Mouse (Mus musculus) CH12.LX (cell line): ENCODE data around the gene Fryl. TPM values are rescaled to one million over a fixed set of nuclear protein-coding genes. Genes with fewer than 3 reads are reported as not detected.

Experiments
- DNase-seq: peaks from one replicate; pipeline ENCODE4 v3.0.0-alpha.2; 2013; ENCODE audit errors: extremely low read depth
- H3K27ac ChIP-seq: 2 replicates; pipeline ENCODE4 v1.5.1; 2012; ENCODE audit warnings: low read depth, mild to moderate bottlenecking, control low read depth, moderate library complexity; ENCODE audit not compliant: insufficient read depth
- H3K27me3 ChIP-seq: replicated peaks from 2 replicates; pipeline ENCODE3; 2012; ENCODE audit warnings: inconsistent platforms
- H3K36me3 ChIP-seq, 2 experiments: replicated peaks in 1 of 2; 2 replicates each; pipeline versions ENCODE3 to v1.6.1; 2012; ENCODE audit warnings: inconsistent platforms in 1 of 2, low read length in 1 of 2, mild to moderate bottlenecking in 1 of 2, mixed read lengths in 1 of 2, moderate library complexity in 1 of 2; ENCODE audit not compliant: control insufficient read depth in 1 of 2, insufficient read depth in 1 of 2
- H3K4me1 ChIP-seq, 2 experiments: 2 replicates each; pipeline ENCODE4 v1.6.1; 2012; ENCODE audit warnings: inconsistent platforms in 1 of 2, moderate library complexity in 1 of 2; ENCODE audit not compliant: insufficient read depth in 2 of 2, control insufficient read depth in 1 of 2
- H3K4me2 ChIP-seq: 2 replicates; pipeline ENCODE4 v1.6.1; 2012; ENCODE audit warnings: low read depth, mild to moderate bottlenecking, control low read depth; ENCODE audit not compliant: poor library complexity, insufficient read depth, severe bottlenecking
- H3K4me3 ChIP-seq, 3 experiments: fragments of 150-350 bp in 1 of 3; sonication (generic) in 1 of 3; replicated peaks in 1 of 3; 2 replicates each; pipeline versions ENCODE3 to v1.5.1; 2011 to 2012; ENCODE audit warnings: low read depth in 2 of 3, low read length in 2 of 3, mild to moderate bottlenecking in 2 of 3, moderate library complexity in 2 of 3, control low read depth in 1 of 3, improper control_type of control experiment in 1 of 3, inconsistent platforms in 1 of 3, mixed read lengths in 1 of 3; ENCODE audit not compliant: poor library complexity in 1 of 3
- H3K79me2 ChIP-seq: replicated peaks from 2 replicates; pipeline ENCODE4 v1.6.1; 2012; ENCODE audit warnings: mild to moderate bottlenecking, moderate library complexity; ENCODE audit not compliant: control insufficient read depth, poor library complexity, insufficient read depth, severe bottlenecking; ENCODE audit errors: extremely low read depth
- H3K9ac ChIP-seq: 2 replicates; pipeline ENCODE4 v1.6.1; 2012; ENCODE audit warnings: low read depth, mild to moderate bottlenecking, control low read depth, moderate library complexity; ENCODE audit not compliant: insufficient read depth
- H3K9me3 ChIP-seq: replicated peaks from 2 replicates; pipeline ENCODE3; 2012; ENCODE audit warnings: low read length, inconsistent platforms, mixed read lengths
- E2F4 ChIP-seq: IDR thresholded peaks from 2 replicates; pipeline ENCODE4 v1.6.1; 2011; ENCODE audit warnings: low read depth, low read length, improper control_type of control experiment; ENCODE audit not compliant: insufficient replicate concordance
- ELF1 ChIP-seq: IDR thresholded peaks from 2 replicates; pipeline ENCODE4 v1.6.1; 2014; ENCODE audit warnings: low read depth, mild to moderate bottlenecking, inconsistent platforms, low read length, improper control_type of control experiment
- ETS1 ChIP-seq: conservative IDR thresholded peaks from 2 replicates; pipeline ENCODE4 v1.6.1; 2012; ENCODE audit warnings: low read depth, mild to moderate bottlenecking, inconsistent platforms, low read length, improper control_type of control experiment, moderate library complexity
- HCFC1 ChIP-seq: IDR thresholded peaks from 2 replicates; pipeline ENCODE4 v1.6.1; 2012; ENCODE audit warnings: low read depth, mild to moderate bottlenecking, inconsistent platforms, low read length, improper control_type of control experiment
- IRF4 ChIP-seq: IDR thresholded peaks from 2 replicates; pipeline ENCODE4 v1.6.1; 2014; ENCODE audit warnings: low read depth, mild to moderate bottlenecking, inconsistent platforms, low read length, improper control_type of control experiment
- JUN ChIP-seq: IDR thresholded peaks from 2 replicates; pipeline ENCODE4 v1.6.1; 2011; ENCODE audit warnings: low read depth, mild to moderate bottlenecking, low read length, improper control_type of control experiment, moderate library complexity; ENCODE audit not compliant: insufficient read depth
- MAFK ChIP-seq: IDR thresholded peaks from 2 replicates; pipeline ENCODE4 v1.6.1; 2011; ENCODE audit warnings: low read length, improper control_type of control experiment; ENCODE audit not compliant: insufficient replicate concordance
- MAX ChIP-seq: IDR thresholded peaks from 2 replicates; pipeline ENCODE4 v1.6.1; 2011; ENCODE audit warnings: low read length, improper control_type of control experiment
- MEF2A ChIP-seq: IDR thresholded peaks from 2 replicates; pipeline ENCODE4 v1.6.1; 2014; ENCODE audit warnings: low read depth, mild to moderate bottlenecking, inconsistent platforms, low read length, improper control_type of control experiment, borderline replicate concordance
- MYC ChIP-seq: IDR thresholded peaks from 2 replicates; pipeline ENCODE4 v1.6.1; 2011; ENCODE audit warnings: low read depth, mild to moderate bottlenecking, improper control_type of control experiment, low read length
- NELFE ChIP-seq: IDR thresholded peaks from 2 replicates; pipeline ENCODE4 v1.6.1; 2011; ENCODE audit warnings: low read depth, low read length, improper control_type of control experiment
- POLR2A ChIP-seq: IDR thresholded peaks from 2 replicates; pipeline ENCODE4 v1.6.1; 2011; ENCODE audit warnings: low read depth, mild to moderate bottlenecking, improper control_type of control experiment, low read length
- POLR2AphosphoS2 ChIP-seq: IDR thresholded peaks from 2 replicates; pipeline ENCODE4 v1.6.1; 2011; ENCODE audit warnings: low read depth, low read length, improper control_type of control experiment
- RAD21 ChIP-seq: IDR thresholded peaks from 2 replicates; pipeline ENCODE4 v1.6.1; 2011; ENCODE audit warnings: low read depth, mild to moderate bottlenecking, low read length, improper control_type of control experiment, moderate library complexity
- TBP ChIP-seq: conservative IDR thresholded peaks from 2 replicates; pipeline ENCODE4 v1.6.1; 2011; ENCODE audit warnings: low read depth, low read length, improper control_type of control experiment
- USF1 ChIP-seq: IDR thresholded peaks from 2 replicates; pipeline ENCODE4 v1.6.1; 2014; ENCODE audit warnings: low read depth, mild to moderate bottlenecking, inconsistent platforms, low read length, improper control_type of control experiment
- ZC3H11A ChIP-seq: IDR thresholded peaks from 2 replicates; pipeline ENCODE4 v1.6.1; 2012; ENCODE audit warnings: low read depth, mild to moderate bottlenecking, inconsistent platforms, low read length, improper control_type of control experiment
- ZKSCAN1 ChIP-seq: IDR thresholded peaks from 2 replicates; pipeline ENCODE4 v1.6.1; 2012; ENCODE audit warnings: low read depth, inconsistent platforms, low read length, improper control_type of control experiment, borderline replicate concordance
- ZMIZ1 ChIP-seq: IDR thresholded peaks from 2 replicates; pipeline ENCODE4 v1.6.1; 2012; ENCODE audit warnings: low read depth, mild to moderate bottlenecking, inconsistent platforms, low read length, improper control_type of control experiment
- dilution Hi-C: fragments of 300-500 bp; cut with MboI; formaldehyde crosslinking; loops from 2 replicates; pipeline ENCODE4 v1.14.3; 2020; ENCODE audit warnings: low sequenced_read_pairs; ENCODE audit not compliant: extremely low pct_unique_long_range_greater_than_20kb, extremely low pct_ligation_motif_present
- in situ Hi-C: fragments of 300-500 bp; cut with MboI; formaldehyde crosslinking; loops from 3 replicates; pipeline ENCODE4 v1.14.3; 2019; ENCODE audit warnings: low sequenced_read_pairs, low pct_ligation_motif_present, low pct_unique_long_range_greater_than_20kb, mixed read lengths
- polyA plus RNA-seq: library from polyadenylated mRNA; unstranded; fragments of >175 nt; gene quantifications from 2 replicates; pipeline ENCODE4 v1.2.1, GENCODE M21; 2012; ENCODE audit warnings: low read depth; ENCODE audit not compliant: insufficient read length
- total RNA-seq, 2 experiments: library from RNA; depleted of rRNA; stranded (reverse); fragments of 300-350 nt in 1 of 2; fragments of >200 nt in 1 of 2; gene quantifications; 2 replicates each; pipeline ENCODE4 v1.2.3; 2012 to 2014

Gene Fryl
- total and polyA plus RNA-seq, 3 experiments: 23.2 to 38.4 (median 31.3) TPM

GRCm38 (mm10) chr5:73081496-73081895, 174.9 kb downstream of the Fryl start:
- no peak for DNase-seq
- Histone ChIP-seq H3K9me3 (no peaks in the 10 kb centered on the region), H3K4me2 (no peak overlapping the region), H3K36me3 (peaks cover 47 to 82% of the 10 kb centered on the region in 2 experiments), H3K9ac (no peak overlapping the region), H3K27me3 (no peaks in the 10 kb centered on the region), H3K4me1 (no peaks in the 10 kb centered on the region), H3K4me3 (no peak overlapping the region), H3K27ac (no peak overlapping the region), H3K79me2 (no peaks in the 10 kb centered on the region)
- dilution Hi-C loops: no loop called here
- in situ Hi-C loops: no loop called here
- no peak for TF ChIP-seq ZC3H11A
- no peak for TF ChIP-seq HCFC1
- no peak for TF ChIP-seq MAFK

- in situ Hi-C loops: no loop called here
- no peaks in the 10 kb centered on the region for H3K4me1 ChIP-seq
- peaks cover 57 to 85% of the 10 kb centered on the region in 2 experiments for H3K36me3 ChIP-seq
- DNase-seq: no peak
- H3K27me3 ChIP-seq: no peaks in the 10 kb centered on the region
- H3K4me3 ChIP-seq: no peak overlapping the region
- no peak overlapping the region for H3K9ac ChIP-seq
- H3K79me2 ChIP-seq: no peaks in the 10 kb centered on the region
- TF ChIP-seq IRF4 (no peak), ZKSCAN1 (no peak), E2F4 (no peak), MEF2A (no peak), MYC (no peak), MAX (no peak), NELFE (no peak), ZC3H11A (no peak), POLR2A (no peak), POLR2AphosphoS2 (no peak), JUN (no peak), HCFC1 (no peak), ELF1 (no peak), USF1 (no peak), ETS1 (no peak), RAD21 (no peak), ZMIZ1 (no peak), TBP (no peak)
- TF ChIP-seq, all 38 proteins: peak for 0
- no peaks in the 10 kb centered on the region for H3K9me3 ChIP-seq
- H3K27ac ChIP-seq: no peak overlapping the region
- H3K4me2 ChIP-seq: no peak overlapping the region
- dilution Hi-C loops: no loop called here
These were observed 176.6 kb downstream of the Fryl start for GRCm38 (mm10) chr5:73079801-73080200.
